Mouse (Mus musculus) MN1 (cell line): ENCODE data around the gene Tenm4.

ENCODE experiments used
- DNase-seq: peaks from one replicate; pipeline ENCODE4 v3.0.0-alpha.2; 2016; ENCODE audit warnings: low spot score

Tenm4 gene

GRCm38 (mm10) chr7:96852781-96853180 is 681.7 kb downstream of the Tenm4 start:
- no peak for DNase-seq

- no peak for DNase-seq
Measured at GRCm38 (mm10) chr7:96855867-96856406, 684.9 kb downstream of the Tenm4 start.

- DNase-seq = no peak
Measured at GRCm38 (mm10) chr7:96856518-96856917, 685.5 kb downstream of the Tenm4 start.

- DNase-seq = peak; percentile 38
Measured at GRCm38 (mm10) chr7:96859077-96859476, 688.0 kb downstream of the Tenm4 start.

- DNase-seq = no peak
Measured at GRCm38 (mm10) chr7:96859684-96860083, 688.6 kb downstream of the Tenm4 start.

- no peak for DNase-seq
Measured at GRCm38 (mm10) chr7:96860650-96861049, 689.6 kb downstream of the Tenm4 start.

- DNase-seq = peak; percentile 27
Measured at GRCm38 (mm10) chr7:96864894-96865722, 694.1 kb downstream of the Tenm4 start.

GRCm38 (mm10) chr7:96869079-96869810 is 698.2 kb downstream of the Tenm4 start:
- DNase-seq = no peak

- DNase-seq = no peak
Measured at GRCm38 (mm10) chr7:96870473-96870872, 699.4 kb downstream of the Tenm4 start.

GRCm38 (mm10) chr7:96871031-96871430 is 700.0 kb downstream of the Tenm4 start:
- no peak for DNase-seq

- no peak for DNase-seq
Measured at GRCm38 (mm10) chr7:96878511-96879276, 707.6 kb downstream of the Tenm4 start.

- DNase-seq = no peak
Measured at GRCm38 (mm10) chr7:96879593-96879992, 708.5 kb downstream of the Tenm4 start.

- DNase-seq = no peak
Measured at GRCm38 (mm10) chr7:96880221-96880944, 709.3 kb downstream of the Tenm4 start.

GRCm38 (mm10) chr7:96883297-96883696 is 712.3 kb downstream of the Tenm4 start:
- no peak for DNase-seq

- no peak for DNase-seq
Measured at GRCm38 (mm10) chr7:96887088-96887654, 716.1 kb downstream of the Tenm4 start.

GRCm38 (mm10) chr7:96889061-96890034 is 718.3 kb downstream of the Tenm4 start:
- DNase-seq = no peak

- no peak for DNase-seq
Measured at GRCm38 (mm10) chr7:96890035-96890621, 719.1 kb downstream of the Tenm4 start.

GRCm38 (mm10) chr7:96890987-96891386 is 719.9 kb downstream of the Tenm4 start:
- no peak for DNase-seq

GRCm38 (mm10) chr7:96899036-96899569 is 728.1 kb downstream of the Tenm4 start:
- DNase-seq = peak; percentile 19
